Mouse (Mus musculus) CH12.LX (cell line): ENCODE results near the gene Gdap1l1. TPM values are rescaled to one million over a fixed set of nuclear protein-coding genes. Genes with fewer than 3 reads are reported as not detected.

Experiments used
- DNase-seq: peaks from one replicate; pipeline ENCODE4 v3.0.0-alpha.2; 2013; ENCODE audit errors: extremely low read depth
- H3K27ac ChIP-seq: 2 replicates; pipeline ENCODE4 v1.5.1; 2012; ENCODE audit warnings: low read depth, mild to moderate bottlenecking, control low read depth, moderate library complexity; ENCODE audit not compliant: insufficient read depth
- H3K27me3 ChIP-seq: replicated peaks from 2 replicates; pipeline ENCODE3; 2012; ENCODE audit warnings: inconsistent platforms
- H3K36me3 ChIP-seq, 2 experiments: replicated peaks in 1 of 2; 2 replicates each; pipeline versions ENCODE3 to v1.6.1; 2012; ENCODE audit warnings: inconsistent platforms in 1 of 2, low read length in 1 of 2, mild to moderate bottlenecking in 1 of 2, mixed read lengths in 1 of 2, moderate library complexity in 1 of 2; ENCODE audit not compliant: control insufficient read depth in 1 of 2, insufficient read depth in 1 of 2
- H3K4me1 ChIP-seq, 2 experiments: 2 replicates each; pipeline ENCODE4 v1.6.1; 2012; ENCODE audit warnings: inconsistent platforms in 1 of 2, moderate library complexity in 1 of 2; ENCODE audit not compliant: insufficient read depth in 2 of 2, control insufficient read depth in 1 of 2
- H3K4me2 ChIP-seq: 2 replicates; pipeline ENCODE4 v1.6.1; 2012; ENCODE audit warnings: low read depth, mild to moderate bottlenecking, control low read depth; ENCODE audit not compliant: poor library complexity, insufficient read depth, severe bottlenecking
- H3K4me3 ChIP-seq, 3 experiments: fragments of 150-350 bp in 1 of 3; sonication (generic) in 1 of 3; replicated peaks in 1 of 3; 2 replicates each; pipeline versions ENCODE3 to v1.5.1; 2011 to 2012; ENCODE audit warnings: low read depth in 2 of 3, low read length in 2 of 3, mild to moderate bottlenecking in 2 of 3, moderate library complexity in 2 of 3, control low read depth in 1 of 3, improper control_type of control experiment in 1 of 3, inconsistent platforms in 1 of 3, mixed read lengths in 1 of 3; ENCODE audit not compliant: poor library complexity in 1 of 3
- H3K79me2 ChIP-seq: replicated peaks from 2 replicates; pipeline ENCODE4 v1.6.1; 2012; ENCODE audit warnings: mild to moderate bottlenecking, moderate library complexity; ENCODE audit not compliant: control insufficient read depth, poor library complexity, insufficient read depth, severe bottlenecking; ENCODE audit errors: extremely low read depth
- H3K9ac ChIP-seq: 2 replicates; pipeline ENCODE4 v1.6.1; 2012; ENCODE audit warnings: low read depth, mild to moderate bottlenecking, control low read depth, moderate library complexity; ENCODE audit not compliant: insufficient read depth
- H3K9me3 ChIP-seq: replicated peaks from 2 replicates; pipeline ENCODE3; 2012; ENCODE audit warnings: low read length, inconsistent platforms, mixed read lengths
- BHLHE40 ChIP-seq: IDR thresholded peaks from 2 replicates; pipeline ENCODE4 v1.6.1; 2011; ENCODE audit warnings: mild to moderate bottlenecking, low read depth, low read length, improper control_type of control experiment
- CHD1 ChIP-seq: IDR thresholded peaks from 2 replicates; pipeline ENCODE4 v1.6.1; 2012; ENCODE audit warnings: low read depth, low read length, improper control_type of control experiment, inconsistent platforms
- CHD2 ChIP-seq: IDR thresholded peaks from 2 replicates; pipeline ENCODE4 v1.6.1; 2011; ENCODE audit warnings: low read length, improper control_type of control experiment
- ELF1 ChIP-seq: IDR thresholded peaks from 2 replicates; pipeline ENCODE4 v1.6.1; 2014; ENCODE audit warnings: low read depth, mild to moderate bottlenecking, inconsistent platforms, low read length, improper control_type of control experiment
- EP300 ChIP-seq: IDR thresholded peaks from 2 replicates; pipeline ENCODE4 v1.6.1; 2011; ENCODE audit warnings: low read length, improper control_type of control experiment
- ETS1 ChIP-seq: conservative IDR thresholded peaks from 2 replicates; pipeline ENCODE4 v1.6.1; 2012; ENCODE audit warnings: low read depth, mild to moderate bottlenecking, inconsistent platforms, low read length, improper control_type of control experiment, moderate library complexity
- HCFC1 ChIP-seq: IDR thresholded peaks from 2 replicates; pipeline ENCODE4 v1.6.1; 2012; ENCODE audit warnings: low read depth, mild to moderate bottlenecking, inconsistent platforms, low read length, improper control_type of control experiment
- JUND ChIP-seq: conservative IDR thresholded peaks from 2 replicates; pipeline ENCODE4 v1.6.1; 2011; ENCODE audit warnings: low read depth, low read length, improper control_type of control experiment
- MXI1 ChIP-seq: IDR thresholded peaks from 2 replicates; pipeline ENCODE4 v1.6.1; 2011; ENCODE audit warnings: mild to moderate bottlenecking, low read depth, low read length, improper control_type of control experiment
- MYC ChIP-seq: IDR thresholded peaks from 2 replicates; pipeline ENCODE4 v1.6.1; 2011; ENCODE audit warnings: low read depth, mild to moderate bottlenecking, improper control_type of control experiment, low read length
- NELFE ChIP-seq: IDR thresholded peaks from 2 replicates; pipeline ENCODE4 v1.6.1; 2011; ENCODE audit warnings: low read depth, low read length, improper control_type of control experiment
- NRF1 ChIP-seq: IDR thresholded peaks from 2 replicates; pipeline ENCODE4 v1.6.1; 2014; ENCODE audit warnings: low read depth, mild to moderate bottlenecking, inconsistent platforms, low read length, improper control_type of control experiment, moderate library complexity
- POLR2AphosphoS2 ChIP-seq: IDR thresholded peaks from 2 replicates; pipeline ENCODE4 v1.6.1; 2011; ENCODE audit warnings: low read depth, low read length, improper control_type of control experiment
- RAD21 ChIP-seq: IDR thresholded peaks from 2 replicates; pipeline ENCODE4 v1.6.1; 2011; ENCODE audit warnings: low read depth, mild to moderate bottlenecking, low read length, improper control_type of control experiment, moderate library complexity
- SMC3 ChIP-seq: IDR thresholded peaks from 2 replicates; pipeline ENCODE4 v1.6.1; 2011; ENCODE audit warnings: low read depth, low read length, improper control_type of control experiment
- TCF12 ChIP-seq: IDR thresholded peaks from 2 replicates; pipeline ENCODE4 v1.6.1; 2014; ENCODE audit warnings: low read depth, mild to moderate bottlenecking, inconsistent platforms, low read length, improper control_type of control experiment
- UBTF ChIP-seq: IDR thresholded peaks from 2 replicates; pipeline ENCODE4 v1.6.1; 2012; ENCODE audit warnings: low read depth, mild to moderate bottlenecking, inconsistent platforms, low read length, improper control_type of control experiment, moderate library complexity
- USF1 ChIP-seq: IDR thresholded peaks from 2 replicates; pipeline ENCODE4 v1.6.1; 2014; ENCODE audit warnings: low read depth, mild to moderate bottlenecking, inconsistent platforms, low read length, improper control_type of control experiment
- ZC3H11A ChIP-seq: IDR thresholded peaks from 2 replicates; pipeline ENCODE4 v1.6.1; 2012; ENCODE audit warnings: low read depth, mild to moderate bottlenecking, inconsistent platforms, low read length, improper control_type of control experiment
- ZNF384 ChIP-seq: IDR thresholded peaks from 2 replicates; pipeline ENCODE4 v1.6.1; 2012; ENCODE audit warnings: low read depth, low read length, improper control_type of control experiment, inconsistent platforms
- dilution Hi-C: fragments of 300-500 bp; cut with MboI; formaldehyde crosslinking; loops from 2 replicates; pipeline ENCODE4 v1.14.3; 2020; ENCODE audit warnings: low sequenced_read_pairs; ENCODE audit not compliant: extremely low pct_unique_long_range_greater_than_20kb, extremely low pct_ligation_motif_present
- in situ Hi-C: fragments of 300-500 bp; cut with MboI; formaldehyde crosslinking; loops from 3 replicates; pipeline ENCODE4 v1.14.3; 2019; ENCODE audit warnings: low sequenced_read_pairs, low pct_ligation_motif_present, low pct_unique_long_range_greater_than_20kb, mixed read lengths
- polyA plus RNA-seq: library from polyadenylated mRNA; unstranded; fragments of >175 nt; gene quantifications from 2 replicates; pipeline ENCODE4 v1.2.1, GENCODE M21; 2012; ENCODE audit warnings: low read depth; ENCODE audit not compliant: insufficient read length
- total RNA-seq, 2 experiments: library from RNA; depleted of rRNA; stranded (reverse); fragments of 300-350 nt in 1 of 2; fragments of >200 nt in 1 of 2; gene quantifications; 2 replicates each; pipeline ENCODE4 v1.2.3; 2012 to 2014

Gdap1l1 gene
- total and polyA plus RNA-seq, 3 experiments = not detected

- Histone ChIP-seq H3K4me2 (no peak overlapping the region), H3K27me3 (peaks cover 89% of the 10 kb centered on the region), H3K4me3 (no peak overlapping the region), H3K9ac (no peak overlapping the region), H3K79me2 (no peaks in the 10 kb centered on the region), H3K9me3 (peaks cover 3% of the 10 kb centered on the region), H3K27ac (no peak overlapping the region), H3K4me1 (no peaks in the 10 kb centered on the region), H3K36me3 (no peaks in the 10 kb centered on the region)
- no peak for DNase-seq
- dilution Hi-C loops (no loop called here), in situ Hi-C loops (no loop called here)
- TF ChIP-seq ETS1 (no peak), NRF1 (no peak), ZNF384 (no peak), USF1 (no peak), MXI1 (no peak), CHD1 (no peak)
Measured at GRCm38 (mm10) chr2:163502219-163502618, 63.9 kb downstream of the Gdap1l1 start.

DNA sequence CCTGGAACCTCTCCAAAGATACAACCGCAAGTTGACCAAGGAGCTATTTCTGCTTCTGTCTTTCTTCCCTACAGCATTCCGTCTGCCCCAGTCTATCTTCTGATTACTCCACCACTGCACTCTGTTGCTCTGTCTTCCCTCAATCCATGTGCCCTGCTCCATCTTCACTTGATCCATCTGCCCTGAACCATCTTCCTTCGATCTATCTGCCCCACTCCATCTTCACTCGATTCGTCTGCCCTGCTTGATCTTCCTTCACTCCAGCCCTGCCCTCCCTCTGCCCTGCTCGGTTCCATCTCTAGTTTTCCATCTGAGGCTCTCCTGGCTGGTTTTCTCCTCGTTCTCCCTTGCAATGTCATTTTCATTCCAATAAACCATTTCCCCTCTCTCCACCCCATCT lies 64.9 kb downstream of the Gdap1l1 start:
- peaks cover 92% of the 10 kb centered on the region for H3K27me3 ChIP-seq
- no peak overlapping the region for H3K4me2 ChIP-seq
- H3K9me3 ChIP-seq = no peaks in the 10 kb centered on the region
- no peak overlapping the region for H3K27ac ChIP-seq
- H3K79me2 ChIP-seq = no peaks in the 10 kb centered on the region
- H3K36me3 ChIP-seq = no peaks in the 10 kb centered on the region
- H3K4me1 ChIP-seq = no peaks in the 10 kb centered on the region
- dilution Hi-C loops = no loop called here
- in situ Hi-C loops = no loop called here
- TF ChIP-seq TCF12 (no peak), ELF1 (no peak), CHD1 (no peak), CHD2 (no peak), HCFC1 (no peak), SMC3 (no peak), NELFE (no peak), MYC (no peak), JUND (no peak), RAD21 (no peak), POLR2AphosphoS2 (no peak), BHLHE40 (no peak), EP300 (no peak), ZC3H11A (no peak), ETS1 (no peak), UBTF (no peak)
- H3K4me3 ChIP-seq = no peak overlapping the region
- DNase-seq = no peak
- no peak overlapping the region for H3K9ac ChIP-seq

Other genes starting within 250 kb of the Gdap1l1 start
- gene Tox2, start 235.4 kb upstream of the Gdap1l1 start, total RNA-seq (2012; rRNA removed) = not detected in 2 replicates
- not detected in 2 replicates for gene Tox2, start 235.4 kb upstream of the Gdap1l1 start, total RNA-seq (2014; rRNA removed)
- gene Tox2, start 235.4 kb upstream of the Gdap1l1 start, polyA plus RNA-seq = not detected in 2 replicates
- not detected in 2 replicates for gene Jph2, start 40.5 kb upstream of the Gdap1l1 start, total RNA-seq (2012; rRNA removed)
- not detected in 2 replicates for gene Jph2, start 40.5 kb upstream of the Gdap1l1 start, total RNA-seq (2014; rRNA removed)
- not detected in 2 replicates for gene Jph2, start 40.5 kb upstream of the Gdap1l1 start, polyA plus RNA-seq
- gene Oser1, start 13.8 kb upstream of the Gdap1l1 start, total RNA-seq (2012; rRNA removed) = 29.0 and 31.3 TPM in 2 replicates
- gene Oser1, start 13.8 kb upstream of the Gdap1l1 start, total RNA-seq (2014; rRNA removed) = 44.9 and 54.7 TPM in 2 replicates
- gene Oser1, start 13.8 kb upstream of the Gdap1l1 start, polyA plus RNA-seq = 38.1 and 45.0 TPM in 2 replicates
- gene Fitm2, start 34.2 kb downstream of the Gdap1l1 start, total RNA-seq (2012; rRNA removed) = 5.5 and 6.0 TPM in 2 replicates
- gene Fitm2, start 34.2 kb downstream of the Gdap1l1 start, total RNA-seq (2014; rRNA removed) = 4.9 and 5.0 TPM in 2 replicates
- 3.5 and 3.9 TPM in 2 replicates for gene Fitm2, start 34.2 kb downstream of the Gdap1l1 start, polyA plus RNA-seq
- not detected in 2 replicates for gene R3hdml, start 53.8 kb downstream of the Gdap1l1 start, total RNA-seq (2012; rRNA removed)
- not detected in 2 replicates for gene R3hdml, start 53.8 kb downstream of the Gdap1l1 start, total RNA-seq (2014; rRNA removed)
- not detected in 2 replicates for gene R3hdml, start 53.8 kb downstream of the Gdap1l1 start, polyA plus RNA-seq
- not detected in 2 replicates for gene Hnf4a, start 68.3 kb downstream of the Gdap1l1 start, total RNA-seq (2012; rRNA removed)
- gene Hnf4a, start 68.3 kb downstream of the Gdap1l1 start, total RNA-seq (2014; rRNA removed) = not detected in 2 replicates
- not detected in 2 replicates for gene Hnf4a, start 68.3 kb downstream of the Gdap1l1 start, polyA plus RNA-seq
- gene Ttpal, start 163.8 kb downstream of the Gdap1l1 start, total RNA-seq (2012; rRNA removed) = 25.7 and 26.2 TPM in 2 replicates
- 32.5 and 38.9 TPM in 2 replicates for gene Ttpal, start 163.8 kb downstream of the Gdap1l1 start, total RNA-seq (2014; rRNA removed)
- 17.3 and 21.9 TPM in 2 replicates for gene Ttpal, start 163.8 kb downstream of the Gdap1l1 start, polyA plus RNA-seq
- 345 and 358 TPM in 2 replicates for gene Serinc3, start 206.7 kb downstream of the Gdap1l1 start, total RNA-seq (2012; rRNA removed)
- gene Serinc3, start 206.7 kb downstream of the Gdap1l1 start, total RNA-seq (2014; rRNA removed) = 411 and 467 TPM in 2 replicates
- 493 and 611 TPM in 2 replicates for gene Serinc3, start 206.7 kb downstream of the Gdap1l1 start, polyA plus RNA-seq
- gene Pkig, start 219.9 kb downstream of the Gdap1l1 start, total RNA-seq (2012; rRNA removed) = 225 and 253 TPM in 2 replicates
- 227 and 228 TPM in 2 replicates for gene Pkig, start 219.9 kb downstream of the Gdap1l1 start, total RNA-seq (2014; rRNA removed)
- gene Pkig, start 219.9 kb downstream of the Gdap1l1 start, polyA plus RNA-seq = 364 and 473 TPM in 2 replicates